Mouse (Mus musculus): ENCODE measurements around the gene Hint3. TPM values are rescaled to one million over a fixed set of nuclear protein-coding genes. Genes with fewer than 3 reads are reported as not detected.

The Hint3 gene
- total and polyA plus RNA-seq, 3 experiments, result 6.4 to 7.7 TPM; not detected in 1

DNA sequence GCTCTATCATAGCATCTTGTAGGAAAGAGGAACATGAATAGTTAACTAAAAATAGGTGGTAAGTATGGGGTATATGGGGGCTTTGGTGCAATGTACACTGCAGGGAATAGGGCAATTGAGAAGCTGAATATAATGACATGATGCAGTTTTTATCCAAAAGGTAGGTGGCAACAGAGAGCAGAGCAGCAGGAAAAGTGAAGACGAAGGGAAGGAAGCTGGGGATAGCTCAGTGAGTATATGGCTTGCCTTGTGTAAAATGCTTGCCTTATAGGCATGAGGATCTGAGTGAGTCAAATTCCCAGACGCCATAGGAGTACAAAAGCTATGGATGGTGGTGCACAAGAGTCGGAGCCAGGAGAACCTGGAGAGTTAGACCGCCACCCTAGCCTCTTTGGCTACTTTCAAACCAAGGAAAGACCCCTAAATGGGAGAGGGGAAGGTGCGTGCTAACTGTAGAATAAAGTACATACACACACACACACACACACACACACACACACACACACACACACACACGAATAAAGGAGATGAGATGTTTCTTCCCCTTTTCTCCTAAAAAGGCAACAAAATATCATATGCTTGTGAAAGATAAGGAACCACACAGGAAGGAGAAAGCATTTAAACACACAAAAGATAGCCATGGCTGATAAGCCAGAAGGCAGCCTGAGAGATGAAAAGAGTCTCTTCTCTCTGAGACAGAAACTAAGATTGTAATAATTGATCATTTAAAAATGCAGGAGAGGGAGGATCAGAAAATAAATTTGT is 31.3 kb upstream of the Hint3 start (continued):
- TF ChIP-seq ELF1 (IDR thresholded peaks at IDR 0.05; ENCODE audit: low read depth, low read length), result 0 out of 2 replicates have a peak, but pooled peaks have one; percentile 52
- TF ChIP-seq TBP (IDR thresholded peaks at IDR 0.05; ENCODE audit: low read depth, low read length), result no peak
- TF ChIP-seq TAL1 (IDR thresholded peaks at IDR 0.05; ENCODE audit: low read length), result peak; percentile 73
- no peak for TF ChIP-seq JUND (IDR thresholded peaks at IDR 0.05; ENCODE audit: low read depth, low read length)

- H3K9ac ChIP-seq (ENCODE audit: control insufficient read depth, low read depth, low read length, poor library complexity, severe bottlenecking), result no peak overlapping the region
- H3K9me3 ChIP-seq (replicated peaks; ENCODE audit: insufficient read depth, low read length), result no peaks in the 10 kb centered on the region
- H3K27me3 ChIP-seq (ENCODE audit: control insufficient read depth in 1 of 2, insufficient read depth in 2 of 2, low read length in 2 of 2), result no peaks in the 10 kb centered on the region
- TF ChIP-seq MAX (IDR thresholded peaks at IDR 0.05; ENCODE audit: low read length) (no peak), POLR2AphosphoS5 (IDR thresholded peaks at IDR 0.05; ENCODE audit: borderline replicate concordance, low read depth, low read length) (no peak), SIN3A (IDR thresholded peaks at IDR 0.05; ENCODE audit: low read length) (no peak), JUND (IDR thresholded peaks at IDR 0.05; ENCODE audit: low read depth, low read length) (no peak), HCFC1 (IDR thresholded peaks at IDR 0.05; ENCODE audit: low read depth, low read length) (no peak), ZKSCAN1 (IDR thresholded peaks at IDR 0.05; ENCODE audit: low read depth, low read length) (no peak), MYB (IDR thresholded peaks at IDR 0.05; ENCODE audit: low read depth, low read length) (no peak)
- no peak overlapping the region for H3K27ac ChIP-seq (ENCODE audit: control insufficient read depth, low read depth, low read length)
- no peaks in the 10 kb centered on the region for H3K79me2 ChIP-seq (ENCODE audit: control insufficient read depth, insufficient read depth, low read length, poor library complexity)
- H3K4me1 ChIP-seq (ENCODE audit: control insufficient read depth in 1 of 2, insufficient read depth in 2 of 2, low read length in 2 of 2), result peaks cover 3 to 7% of the 10 kb centered on the region in 2 experiments; a peak in 3 of 4 replicates
- H3K36me3 ChIP-seq (ENCODE audit: control insufficient read depth in 1 of 2, insufficient read depth in 2 of 2, low read length in 2 of 2), result peaks cover 0 to 9% of the 10 kb centered on the region in 2 experiments; a peak in 2 of 4 replicates
- H3K4me3 ChIP-seq (ENCODE audit: control insufficient read depth in 1 of 2, insufficient read depth in 1 of 2, low read depth in 2 of 2, low read length in 2 of 2), result no peak overlapping the region
- no peak for DNase-seq (ENCODE audit: low read depth, low spot score)
Observed at GRCm38 (mm10) chr10:30655655-30656054, 26.2 kb upstream of the Hint3 start.

- Histone ChIP-seq H3K9me3 (replicated peaks; ENCODE audit: insufficient read depth, low read length) (no peaks in the 10 kb centered on the region), H3K36me3 (ENCODE audit: control insufficient read depth in 1 of 2, insufficient read depth in 2 of 2, low read length in 2 of 2) (no peaks in the 10 kb centered on the region), H3K27ac (ENCODE audit: control insufficient read depth, low read depth, low read length) (no peak overlapping the region), H3K27me3 (ENCODE audit: control insufficient read depth in 1 of 2, insufficient read depth in 2 of 2, low read length in 2 of 2) (no peaks in the 10 kb centered on the region), H3K9ac (ENCODE audit: control insufficient read depth, low read depth, low read length, poor library complexity, severe bottlenecking) (no peak overlapping the region), H3K4me3 (ENCODE audit: control insufficient read depth in 1 of 2, insufficient read depth in 1 of 2, low read depth in 2 of 2, low read length in 2 of 2) (no peak overlapping the region), H3K4me1 (ENCODE audit: control insufficient read depth in 1 of 2, insufficient read depth in 2 of 2, low read length in 2 of 2) (no peaks in the 10 kb centered on the region), H3K79me2 (ENCODE audit: control insufficient read depth, insufficient read depth, low read length, poor library complexity) (no peaks in the 10 kb centered on the region)
- no peak for DNase-seq (ENCODE audit: low read depth, low spot score)
- TF ChIP-seq POLR2AphosphoS2 (IDR thresholded peaks at IDR 0.05; ENCODE audit: low read length), result no peak
- TF ChIP-seq UBTF (IDR thresholded peaks at IDR 0.05; ENCODE audit: borderline replicate concordance, insufficient read depth, low read depth, low read length), result no peak
- no peak for TF ChIP-seq E2F4 (IDR thresholded peaks at IDR 0.05; ENCODE audit: borderline replicate concordance, low read depth, low read length)
- TF ChIP-seq USF1 (IDR thresholded peaks at IDR 0.05; ENCODE audit: low read depth, low read length), result no peak
- no peak for TF ChIP-seq NELFE (IDR thresholded peaks at IDR 0.05; ENCODE audit: low read depth, low read length)
- no peak for TF ChIP-seq ZNF384 (IDR thresholded peaks at IDR 0.05; ENCODE audit: low read depth, low read length)
Observed at GRCm38 (mm10) chr10:30647681-30648080, 18.2 kb upstream of the Hint3 start.
